Mouse (Mus musculus): ENCODE results near the gene Efna3. TPM values are rescaled to one million over a fixed set of nuclear protein-coding genes. Genes with fewer than 3 reads are reported as not detected.

Efna3 gene
- total RNA-seq, 2 experiments from 2014 or later: 51.3 to 56.8 TPM

GRCm38 (mm10) chr3:89318971-89319590, 3.7 kb downstream of the Efna3 start:
- intact Hi-C loops (cut with DNase I): loop anchor here (5.0 to 10.0 kb wide), 2 partner anchors 364 to 538 kb away; partner anchors contain the start of genes Ash1l and Dap3
- no peak for DNase-seq (ENCODE audit: low spot score in 2 of 2)

- intact Hi-C loops (cut with DNase I): loop anchor here (5.0 to 10.0 kb wide), 2 partner anchors 364 to 539 kb away; partner anchors contain the start of genes Ash1l and Dap3
- DNase-seq (ENCODE audit: low spot score in 2 of 2): no peak
Measured at GRCm38 (mm10) chr3:89318316-89318715, 4.4 kb downstream of the Efna3 start.

- intact Hi-C loops (cut with DNase I): loop anchor here (2.0 to 10.0 kb wide), 6 partner anchors 22 to 540 kb away; partner anchors contain the start of genes Ash1l, Dap3, Efna4 and Ube2q1
- peak in 1 of 2 experiments; percentile 59 for DNase-seq (ENCODE audit: low spot score in 2 of 2)
Measured at GRCm38 (mm10) chr3:89317246-89317645, 5.5 kb downstream of the Efna3 start.

- intact Hi-C loops (cut with DNase I): loop anchor here (2.0 to 10.0 kb wide), 6 partner anchors 22 to 540 kb away; partner anchors contain the start of genes Ash1l, Dap3, Efna4 and Ube2q1
- peak; percentile 90 to 96 for DNase-seq (ENCODE audit: low spot score in 2 of 2)
Measured at GRCm38 (mm10) chr3:89316833-89317232, 5.9 kb downstream of the Efna3 start.

- DNase-seq (ENCODE audit: low spot score in 2 of 2): peak in 1 of 2 experiments; percentile 37
Measured at GRCm38 (mm10) chr3:89315930-89316831, 6.6 kb downstream of the Efna3 start.

GRCm38 (mm10) chr3:89315195-89315929, 7.4 kb downstream of the Efna3 start:
- intact Hi-C loops (cut with DNase I): loop anchor here (5.0 to 10.0 kb wide), 2 partner anchors 361 to 542 kb away; partner anchors contain the start of genes Ash1l and Dap3

More at GRCm38 (mm10) chr3:89315930-89316831, 6.6 kb downstream of the Efna3 start:
- intact Hi-C loops (cut with DNase I): loop anchor here (2.0 to 10.0 kb wide), 6 partner anchors 23 to 541 kb away; partner anchors contain the start of genes Ash1l, Dap3, Efna4 and Ube2q1

GRCm38 (mm10) chr3:89314791-89315190, 8.0 kb downstream of the Efna3 start:
- intact Hi-C loops (cut with DNase I): loop anchor here (5.0 to 10.0 kb wide), 2 partner anchors 360 to 543 kb away; partner anchors contain the start of genes Ash1l and Dap3
- DNase-seq (ENCODE audit: low spot score in 2 of 2): no peak

More at GRCm38 (mm10) chr3:89315195-89315929, 7.4 kb downstream of the Efna3 start:
- peak; percentile 75 to 79 for DNase-seq (ENCODE audit: low spot score in 2 of 2)

GRCm38 (mm10) chr3:89314340-89314739, 8.4 kb downstream of the Efna3 start:
- DNase-seq (ENCODE audit: low spot score in 2 of 2): no peak
- intact Hi-C loops (cut with DNase I): loop anchor here (10.0 kb wide), 1 partner anchor 360 kb away; the partner anchor contains the start of genes Ash1l and Dap3

GRCm38 (mm10) chr3:89308089-89308488, 14.7 kb downstream of the Efna3 start:
- intact Hi-C loops (cut with DNase I): loop anchor here (2.0 kb wide), 1 partner anchor 57 kb away; no protein-coding TSS in a partner anchor
- peak; percentile 42 to 58 for DNase-seq (ENCODE audit: low spot score in 2 of 2)

- DNase-seq (ENCODE audit: low spot score in 2 of 2): no peak
- intact Hi-C loops (cut with DNase I): no loop called here
Measured at GRCm38 (mm10) chr3:89305551-89306325, 17.0 kb downstream of the Efna3 start.

GRCm38 (mm10) chr3:89305105-89305504, 17.7 kb downstream of the Efna3 start:
- intact Hi-C loops (cut with DNase I): no loop called here
- DNase-seq (ENCODE audit: low spot score in 2 of 2): no peak

- intact Hi-C loops (cut with DNase I): no loop called here
- DNase-seq (ENCODE audit: low spot score in 2 of 2): no peak
Measured at GRCm38 (mm10) chr3:89304440-89304839, 18.3 kb downstream of the Efna3 start.

GRCm38 (mm10) chr3:89300514-89300913, 22.3 kb downstream of the Efna3 start:
- no peak for DNase-seq (ENCODE audit: low spot score in 2 of 2)
- intact Hi-C loops (cut with DNase I): no loop called here

GRCm38 (mm10) chr3:89300071-89300470, 22.7 kb downstream of the Efna3 start:
- intact Hi-C loops (cut with DNase I): no loop called here
- no peak for DNase-seq (ENCODE audit: low spot score in 2 of 2)

- intact Hi-C loops (cut with DNase I): loop anchor here (5.0 kb wide), 1 partner anchor 42 kb away; the partner anchor contains the start of gene Dpm3
- peak in 1 of 2 experiments; percentile 54 for DNase-seq (ENCODE audit: low spot score in 2 of 2)
Measured at GRCm38 (mm10) chr3:89299499-89299898, 23.3 kb downstream of the Efna3 start.

GRCm38 (mm10) chr3:89298908-89299307, 23.9 kb downstream of the Efna3 start:
- DNase-seq (ENCODE audit: low spot score in 2 of 2): no peak

GRCm38 (mm10) chr3:89296761-89297396, 25.9 kb downstream of the Efna3 start:
- intact Hi-C loops (cut with DNase I): loop anchor here (5.0 kb wide), 1 partner anchor 40 kb away; the partner anchor contains the start of gene Dpm3
- DNase-seq (ENCODE audit: low spot score in 2 of 2): peak in 1 of 2 experiments; percentile 27

More at GRCm38 (mm10) chr3:89298908-89299307, 23.9 kb downstream of the Efna3 start:
- intact Hi-C loops (cut with DNase I): loop anchor here (5.0 kb wide), 1 partner anchor 42 kb away; the partner anchor contains the start of gene Dpm3

Data from left cerebral cortex, postnatal 25 days (tissue).